Mouse (Mus musculus) G1E (cell line): ENCODE data around the gene Col25a1.

ENCODE experiments used
- CTCF ChIP-seq: IDR thresholded peaks from 2 replicates; pipeline ENCODE4 v1.5.1; 2012; ENCODE audit warnings: low read depth, low read length, inconsistent platforms, mixed read lengths
- TAL1 ChIP-seq: conservative IDR thresholded peaks from 2 replicates; pipeline ENCODE4 v1.6.1; 2012; ENCODE audit warnings: low read depth, low read length, inconsistent platforms, mixed read lengths

DNA sequence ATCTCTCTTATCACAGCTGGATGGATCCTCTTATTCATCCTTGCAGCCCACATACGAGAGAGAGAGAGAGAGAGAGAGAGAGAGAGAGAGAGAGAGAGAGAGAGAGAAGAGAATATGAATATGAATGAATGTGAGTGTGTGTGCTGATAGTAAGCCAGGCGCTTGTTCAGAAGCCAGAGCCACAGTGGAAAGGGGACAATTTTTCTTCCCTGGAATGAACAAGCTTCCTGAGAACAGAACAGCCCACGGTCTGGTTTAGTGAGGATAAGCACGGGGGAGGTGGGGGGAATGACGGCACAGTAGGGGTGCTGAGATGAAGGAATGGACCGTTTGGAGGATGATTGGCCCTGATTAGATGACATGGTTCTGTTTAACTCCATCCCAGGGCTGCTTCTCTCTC, 218.9 kb downstream of the Col25a1 start:
- TF ChIP-seq CTCF = no peak
- TF ChIP-seq TAL1 = no peak
